Mouse (Mus musculus): ENCODE measurements around the gene Prc1.

GRCm38 (mm10) chr7:80264606-80265005, 29.6 kb upstream of the Prc1 start:
- TF ChIP-seq CTCF (IDR thresholded peaks at IDR 0.05; ENCODE audit: borderline replicate concordance, extremely low read depth, insufficient read depth, insufficient read length): no peak
- no peak for TF ChIP-seq POLR2A (IDR thresholded peaks at IDR 0.05; ENCODE audit: borderline replicate concordance, extremely low read depth, insufficient read depth, insufficient read length, poor library complexity, severe bottlenecking)
